Comparison of ENCODE assay signal across 12 mouse cellular contexts in genomic region chr2:146262215-146262614, GRCm38 (mm10). TPM values are rescaled to one million over a fixed set of nuclear protein-coding genes. Genes with fewer than 3 reads are reported as not detected.
DNase-seq lines count a peak whose midpoint lies in the region; ATAC-seq and TF ChIP-seq lines count a peak whose summit lies in the region.
"Had no signal": no experiment of that assay in that cellular context is flagged by ENCODE, and none has a peak within 500 bp of the region (broad histone marks: within the 10 kb centered on the region; RNA-seq: fewer than 3 reads in every experiment).

No protein-coding gene starts in this region.

- TF ChIP-seq CTCF in brain, embryonic 14.5 days (IDR thresholded peaks at IDR 0.05; ENCODE audit: borderline replicate concordance, extremely low read depth, insufficient read depth, insufficient read length), result no peak

- H3K4me1 ChIP-seq in midbrain, embryonic 12.5 days, result peaks cover 49% of the 10 kb centered on the region
- H3K4me1 ChIP-seq in liver, embryonic 11.5 days (replicated peaks; ENCODE audit: control insufficient read depth, insufficient read depth, low read length), result peaks cover 4% of the 10 kb centered on the region; the same call in 1 of the 2 replicates

- no peak for TF ChIP-seq POLR2A in brain, embryonic 14.5 days (IDR thresholded peaks at IDR 0.05; ENCODE audit: borderline replicate concordance, extremely low read depth, insufficient read depth, insufficient read length, poor library complexity, severe bottlenecking)

- no peak overlapping the region for H3K4me3 ChIP-seq in midbrain, embryonic 12.5 days
- no peak overlapping the region for H3K4me3 ChIP-seq in liver, embryonic 11.5 days (ENCODE audit: low read depth, low read length)
- H3K4me3 ChIP-seq: embryonic facial prominence, embryonic 15.5 days; liver, embryonic 12.5 days had no signal

- peak; percentile 65 for DNase-seq in A20 (ENCODE audit: low read depth, low spot score)
- peak; percentile 95 for DNase-seq in brain, embryonic 14.5 days (ENCODE audit: low read depth)
- peak; percentile 50 for DNase-seq in forelimb bud, embryonic 11.5 days (ENCODE audit: low read depth, low spot score)
- no peak for DNase-seq in liver, embryonic 11.5 days (ENCODE audit: low spot score)
- DNase-seq in left cerebral cortex, adult 9 months (ENCODE audit: low spot score in 2 of 2), result no peak
- DNase-seq: heart, adult 18-20 months; kidney, adult 11 months had no signal

- H3K9me3 ChIP-seq in midbrain, embryonic 12.5 days, result no peaks in the 10 kb centered on the region
- no peaks in the 10 kb centered on the region for H3K9me3 ChIP-seq in liver, embryonic 11.5 days (ENCODE audit: control insufficient read depth, low read length)
- H3K9me3 ChIP-seq: embryonic facial prominence, embryonic 15.5 days; liver, embryonic 12.5 days had no signal

- H3K36me3 ChIP-seq in midbrain, embryonic 12.5 days, result no peaks in the 10 kb centered on the region
- H3K36me3 ChIP-seq in liver, embryonic 11.5 days (ENCODE audit: control insufficient read depth, insufficient read depth, low read length), result no peaks in the 10 kb centered on the region
- H3K36me3 ChIP-seq: embryonic facial prominence, embryonic 15.5 days; liver, embryonic 12.5 days had no signal

- H3K27me3 ChIP-seq in midbrain, embryonic 12.5 days, result peaks cover 46% of the 10 kb centered on the region
- H3K27me3 ChIP-seq in liver, embryonic 11.5 days (replicated peaks; ENCODE audit: control insufficient read depth, insufficient read depth, low read length), result no peaks in the 10 kb centered on the region
- H3K27me3 ChIP-seq: embryonic facial prominence, embryonic 15.5 days; liver, embryonic 12.5 days had no signal

- ATAC-seq in midbrain, embryonic 12.5 days (ENCODE audit: low FRiP score, low read depth), result peak; percentile 90
- no peak for ATAC-seq in liver, embryonic 11.5 days (replicated peaks; ENCODE audit: low FRiP score)
- no peak for ATAC-seq in megakaryocyte progenitor cell, adult 5-6 weeks (replicated peaks; ENCODE audit: poor library complexity)
- ATAC-seq: liver, embryonic 12.5 days had no signal

- 10% methylated on average over 10 of the region's 10 CpGs for WGBS in midbrain, embryonic 12.5 days
- 62% methylated on average over 10 of the region's 10 CpGs for WGBS in liver, embryonic 11.5 days

- H3K4me2 ChIP-seq in midbrain, embryonic 12.5 days (replicated peaks), result no peak overlapping the region
- no peak overlapping the region for H3K4me2 ChIP-seq in liver, embryonic 11.5 days
- H3K4me2 ChIP-seq: embryonic facial prominence, embryonic 15.5 days; liver, embryonic 12.5 days had no signal

- H3K9ac ChIP-seq in midbrain, embryonic 12.5 days (replicated peaks), result no peak overlapping the region
- H3K9ac ChIP-seq in liver, embryonic 11.5 days (ENCODE audit: low read depth, low read length), result no peak overlapping the region
- H3K9ac ChIP-seq: embryonic facial prominence, embryonic 15.5 days; liver, embryonic 12.5 days had no signal

- H3K27ac ChIP-seq in midbrain, embryonic 12.5 days (replicated peaks), result peak overlapping the region; percentile 55
- no peak overlapping the region for H3K27ac ChIP-seq in liver, embryonic 11.5 days (ENCODE audit: low read depth, low read length)
- H3K27ac ChIP-seq: embryonic facial prominence, embryonic 15.5 days; liver, embryonic 12.5 days had no signal

RNA-seq across cellular contexts. Expression of gene Insm1, which starts 40.5 kb away (rescaled TPM):
- 51.1 and 74.2 TPM in 2 replicates for polyA plus RNA-seq in brain, embryonic 14.5 days (2012; rRNA removed)
- polyA plus RNA-seq in midbrain, embryonic 12.5 days (2016; fragmentation: Nextera tagmentation; extraction: Ambion mirVana), result 12.2 and 12.8 TPM in 2 replicates
- polyA plus RNA-seq in liver, embryonic 11.5 days (2014; fragmentation: Nextera tagmentation; extraction: Ambion mirVana), result not detected in 2 replicates
- total RNA-seq in megakaryocyte progenitor cell, adult 5-6 weeks (2015), result not detected in 2 replicates
- not detected in 2 replicates for total RNA-seq in megakaryocyte progenitor cell, adult 5-6 weeks (2017)
- total RNA-seq: MEL had no signal
- polyA plus RNA-seq: liver, embryonic 12.5 days had no signal

Comparison
In these comparisons a context has a peak if more than half of its experiments do, and no peak if none do; other contexts are left out.
1. DNase-seq: peak in A20 (single experiment), brain, embryonic 14.5 days (single experiment) and forelimb bud, embryonic 11.5 days (single experiment); none in liver, embryonic 11.5 days (single experiment) and left cerebral cortex, adult 9 months (0 of 2).
2. RNA of gene Insm1, which starts 40.5 kb away (polyA plus RNA-seq): 51.1 to 74.2 TPM in brain, embryonic 14.5 days and 12.2 to 12.8 TPM in midbrain, embryonic 12.5 days; not detected in liver, embryonic 11.5 days; every median in the first group is over 10 times any median in the second.